Mouse (Mus musculus): ENCODE data around the gene Usp39. TPM values are rescaled to one million over a fixed set of nuclear protein-coding genes. Genes with fewer than 3 reads are reported as not detected.

Usp39 gene
- total RNA-seq (2023): 44.4 TPM

DNA sequence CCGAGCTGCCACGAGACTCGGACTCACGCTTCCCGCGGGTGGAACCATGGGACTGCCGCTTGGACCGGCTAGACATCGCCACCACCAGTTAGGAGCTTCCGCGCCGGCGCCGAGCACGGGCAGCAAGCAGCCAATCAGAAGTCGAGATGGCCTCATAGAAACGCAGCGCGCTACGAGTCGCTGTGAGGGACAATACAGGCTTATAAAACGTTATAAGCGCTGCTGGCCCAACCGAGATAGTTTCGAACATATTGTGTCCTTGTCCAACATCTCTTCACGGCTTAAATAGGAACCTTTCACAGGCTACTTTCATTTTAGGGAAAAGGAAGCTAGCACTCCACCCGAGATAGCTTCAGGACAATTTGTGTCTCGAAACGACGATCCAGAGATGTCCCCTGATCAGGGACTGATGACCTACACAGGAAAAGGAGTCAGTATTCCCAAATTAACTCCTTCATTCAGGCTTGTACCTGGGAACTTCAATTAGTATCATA lies at the start of gene Usp39:
Usp39 (minus strand) TSS at position 111 of the 494 bp plus-strand sequence.

DNA sequence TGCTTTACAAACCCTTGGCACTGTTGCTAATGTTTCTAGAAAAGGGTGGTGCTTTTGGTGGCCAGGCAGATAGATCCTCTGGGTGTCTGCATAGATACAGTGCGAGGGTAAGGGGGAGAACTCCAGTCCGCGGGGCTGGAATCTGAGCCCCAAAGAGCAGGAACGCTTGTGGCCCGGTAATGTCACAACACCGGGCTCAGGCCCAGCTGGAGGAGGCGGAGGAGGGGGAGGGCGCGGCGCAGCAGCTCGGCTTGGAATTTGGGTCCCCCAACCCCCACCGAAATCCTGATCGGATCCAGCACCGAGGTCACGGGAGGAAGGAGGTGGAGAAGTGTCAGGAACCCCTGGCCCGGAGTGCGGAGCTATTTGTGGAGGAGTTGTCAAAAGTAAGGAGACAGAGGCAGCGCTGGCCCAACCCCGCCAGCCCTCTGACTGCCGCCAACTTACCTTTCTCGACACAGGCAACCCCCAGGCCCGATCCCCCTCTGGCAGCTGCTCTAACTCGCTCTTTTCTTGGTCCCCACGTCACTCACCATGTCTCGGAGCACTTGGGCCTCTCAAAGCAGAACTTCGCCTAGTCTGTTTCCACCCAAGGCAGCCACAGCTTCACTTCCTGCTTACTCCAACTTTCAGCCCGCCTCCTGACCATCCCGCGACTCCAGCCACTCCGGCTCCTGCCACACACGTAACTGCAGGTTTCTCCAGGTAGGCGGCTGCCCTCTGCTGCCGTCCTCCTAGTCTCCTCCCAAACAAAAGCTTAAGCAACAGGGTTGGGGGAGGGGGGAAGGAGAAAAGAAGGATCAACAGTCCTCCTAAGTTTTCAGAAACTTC lies 45.2 kb upstream of the Usp39 start, which contains the start of gene Vamp8:
Vamp8 (minus strand) TSS at position 763 of the 831 bp plus-strand sequence.

DNA sequence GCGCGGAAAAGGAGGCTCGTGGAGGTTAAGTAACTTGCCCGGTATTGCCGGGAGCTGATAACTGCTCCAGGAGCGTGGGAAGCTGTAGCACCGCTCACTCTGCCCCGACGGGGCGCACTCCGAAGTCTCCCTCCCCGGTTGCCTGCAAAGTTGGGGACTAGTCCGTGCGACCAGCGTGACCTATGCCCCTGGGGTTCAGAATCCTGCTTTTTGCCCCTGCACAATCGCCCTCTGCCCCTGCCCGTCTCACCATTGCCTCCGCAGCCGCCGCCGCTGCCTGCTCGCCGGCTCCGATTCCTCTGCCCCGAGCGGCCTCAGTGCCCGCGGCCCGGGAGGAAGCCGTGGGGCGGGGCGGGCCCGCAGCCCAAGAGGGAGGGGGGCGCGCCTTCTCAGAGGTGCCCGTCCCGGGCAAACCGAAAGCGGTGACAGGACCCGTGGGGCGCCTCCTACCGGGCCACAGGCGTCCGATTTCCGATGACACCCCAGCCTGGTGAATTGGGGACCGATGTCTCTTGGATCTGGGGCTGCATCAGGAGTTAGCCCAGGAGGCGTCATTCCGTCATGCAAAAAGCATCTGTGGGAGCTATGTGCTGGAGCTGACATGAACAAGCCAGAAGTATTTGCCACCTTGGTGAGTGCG lies 35.3 kb upstream of the Usp39 start, which contains the start of gene Vamp5:
Vamp5 (minus strand) TSS at position 338 of the 640 bp plus-strand sequence.

DNA sequence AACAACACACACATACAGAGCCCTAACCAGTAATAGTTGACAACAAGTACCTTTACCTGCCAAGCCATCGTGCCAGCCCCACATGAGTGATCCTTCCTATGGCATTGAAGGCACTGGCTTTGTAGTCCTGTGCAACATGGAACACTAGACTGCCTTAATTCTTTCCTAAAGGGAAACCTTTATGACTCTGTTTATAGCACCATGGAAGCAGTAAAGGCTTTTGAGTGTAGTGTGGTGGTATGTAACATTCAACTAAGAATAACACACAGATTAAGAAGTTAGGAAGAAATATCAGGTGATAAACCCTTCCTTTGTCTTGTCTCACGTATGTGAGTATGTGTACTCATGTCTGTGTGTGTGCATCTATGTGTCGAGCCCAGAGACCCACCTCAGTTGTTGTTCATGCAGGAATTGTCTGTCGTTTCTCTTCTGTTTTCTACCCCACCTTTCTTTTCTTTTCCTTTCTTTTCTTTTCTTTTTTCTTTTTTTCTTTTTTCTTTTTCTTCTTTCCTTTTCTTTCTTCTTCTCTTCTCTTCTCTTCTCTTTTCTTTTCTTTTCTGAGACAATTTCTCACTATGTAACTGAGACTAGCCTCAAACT lies 22.0 kb upstream of the Usp39 start, which contains the start of gene Rnf181:
Rnf181 (minus strand) TSS at position 113 of the 600 bp plus-strand sequence.

DNA sequence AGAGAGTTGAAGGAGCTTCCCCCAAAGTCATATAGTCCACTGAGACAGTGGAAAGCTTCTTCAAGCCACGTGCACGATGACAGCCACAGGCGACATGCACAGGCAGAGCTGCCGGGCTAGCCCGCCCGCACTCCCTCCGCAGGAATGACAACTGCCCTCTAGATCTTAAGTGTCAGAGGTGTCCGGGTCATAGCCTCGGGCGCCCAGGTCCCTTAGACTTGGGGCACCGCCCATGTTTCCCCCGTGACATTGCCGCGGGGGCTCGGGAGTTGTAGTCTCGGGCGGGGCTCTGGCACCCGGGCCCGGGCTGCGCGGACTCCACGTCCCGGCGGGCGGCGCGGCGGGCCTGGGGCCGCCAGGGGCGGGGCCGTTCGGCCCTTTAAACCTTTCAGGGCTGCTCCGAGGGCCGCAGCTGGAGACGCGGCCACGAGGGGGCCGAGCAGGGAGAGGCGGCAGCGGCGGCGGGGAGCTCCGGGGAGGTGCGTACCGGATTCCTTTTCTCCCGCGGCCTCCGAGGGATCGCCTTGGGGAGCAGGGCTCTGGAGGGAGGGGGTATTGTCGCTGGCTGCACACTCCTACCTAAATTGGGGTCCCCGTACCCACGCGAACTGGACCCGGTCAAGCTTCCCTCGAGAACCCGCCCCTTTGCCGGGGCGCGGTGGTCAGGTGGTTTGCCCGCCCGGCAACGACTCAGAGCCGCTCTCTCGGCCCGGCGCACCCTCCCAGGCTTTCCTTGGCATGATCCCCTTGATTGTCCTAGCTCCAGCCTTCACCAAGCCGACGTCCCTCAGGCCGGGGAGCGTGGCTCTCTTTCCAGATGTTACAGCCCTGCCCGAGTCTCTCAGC lies 10.3 kb upstream of the Usp39 start, which contains the start of gene Tmem150a:
Tmem150a (plus strand) TSS at position 382 of the 846 bp plus-strand sequence.

DNA sequence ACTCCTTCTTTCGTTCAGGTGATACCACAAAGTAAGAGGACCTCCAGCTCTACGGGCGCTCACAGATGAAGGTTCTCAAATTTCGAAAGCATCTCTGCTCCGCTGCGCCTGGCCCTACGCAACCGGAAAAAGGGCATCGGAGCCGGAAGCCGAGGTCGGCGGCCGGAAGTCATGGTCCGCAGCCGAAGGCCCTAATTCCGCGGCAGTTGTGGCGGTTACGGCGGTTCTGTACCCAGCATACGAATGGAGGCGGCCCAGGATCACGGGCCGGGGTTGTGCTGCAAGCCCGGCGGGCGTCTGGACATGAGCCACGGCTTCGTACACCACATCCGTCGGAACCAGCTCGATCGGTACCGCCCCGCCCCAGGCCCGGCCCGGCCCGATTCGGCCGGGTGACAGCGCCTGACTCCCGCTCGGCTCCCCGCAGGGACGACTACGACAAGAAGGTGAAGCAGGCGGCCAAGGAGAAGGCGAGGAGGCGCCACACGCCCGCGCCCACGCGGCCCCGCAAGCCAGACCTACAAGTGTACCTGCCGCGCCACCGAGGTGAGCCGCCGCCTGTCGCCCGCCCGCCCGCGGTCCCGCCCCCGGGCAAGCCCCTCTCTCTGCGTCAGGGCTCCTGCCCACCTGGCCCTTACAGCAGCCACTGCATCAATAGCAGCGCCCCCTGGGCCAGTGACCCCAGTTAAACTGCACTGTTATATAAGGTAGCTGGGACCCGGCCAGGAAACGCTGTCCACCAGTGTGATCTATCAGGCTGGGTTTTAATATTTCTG lies 2.4 kb upstream of the Usp39 start, which contains the start of gene 0610030E20Rik:
0610030E20Rik (plus strand) TSS at position 152 of the 776 bp plus-strand sequence.

Other genes with a start within 250 kb of the Usp39 start
- 2.8 TPM for gene St3gal5, start 247.6 kb downstream of the Usp39 start, total RNA-seq (2023)
- not detected for gene Atoh8, start 109.6 kb downstream of the Usp39 start, total RNA-seq (2023)
- not detected for gene Sftpb, start 40.6 kb downstream of the Usp39 start, total RNA-seq (2023)
- gene 0610030E20Rik, start 2.1 kb upstream of the Usp39 start, total RNA-seq (2023): 38.2 TPM
- 1.0 TPM for gene Tmem150a, start 10.3 kb upstream of the Usp39 start, total RNA-seq (2023)
- 73.6 TPM for gene Rnf181, start 21.8 kb upstream of the Usp39 start, total RNA-seq (2023)
- gene Vamp5, start 35.3 kb upstream of the Usp39 start, total RNA-seq (2023): 10.3 TPM
- gene Vamp8, start 45.5 kb upstream of the Usp39 start, total RNA-seq (2023): 70.9 TPM
- gene Ggcx, start 69.1 kb upstream of the Usp39 start, total RNA-seq (2023): 10.6 TPM
- gene Mat2a, start 94.4 kb upstream of the Usp39 start, total RNA-seq (2023): 248 TPM
- gene Sh2d6, start 176.5 kb upstream of the Usp39 start, total RNA-seq (2023): not detected
- 38.6 TPM for gene Capg, start 199.2 kb upstream of the Usp39 start, total RNA-seq (2023)

Measured in CD4-positive naive resting alpha-beta T cell, adult 57 days (primary cell).